Mouse (Mus musculus) 3T3-L1 (cell line): Measurements from ENCODE around the gene Mettl2.

ENCODE experiments used
- DNase-seq: peaks from one replicate; pipeline ENCODE4 v3.0.0-alpha.2; 2015; ENCODE audit warnings: low read depth, low spot score

Mettl2 gene

GRCm38 (mm10) chr11:105152357-105152899, 26.2 kb downstream of the Mettl2 start:
- DNase-seq, result peak; percentile 11

- DNase-seq, result peak; percentile 77
Observed at GRCm38 (mm10) chr11:105153068-105153833, 27.0 kb downstream of the Mettl2 start.

- no peak for DNase-seq
Observed at GRCm38 (mm10) chr11:105155915-105156314, 29.7 kb downstream of the Mettl2 start.

GRCm38 (mm10) chr11:105156748-105157267, 30.6 kb downstream of the Mettl2 start:
- no peak for DNase-seq

- no peak for DNase-seq
Observed at GRCm38 (mm10) chr11:105158047-105158446, 31.8 kb downstream of the Mettl2 start.

GRCm38 (mm10) chr11:105159673-105160360, 33.6 kb downstream of the Mettl2 start:
- DNase-seq, result peak; percentile 91

GRCm38 (mm10) chr11:105161411-105161810, 35.2 kb downstream of the Mettl2 start:
- DNase-seq, result no peak

GRCm38 (mm10) chr11:105164516-105165510, 38.6 kb downstream of the Mettl2 start:
- no peak for DNase-seq

- no peak for DNase-seq
Observed at GRCm38 (mm10) chr11:105166780-105167179, 40.6 kb downstream of the Mettl2 start.

GRCm38 (mm10) chr11:105178516-105178915, 52.3 kb downstream of the Mettl2 start, which contains the start of gene Tlk2:
TSS of gene Tlk2 (plus strand) at chr11:105178807.
- no peak for DNase-seq

GRCm38 (mm10) chr11:105179523-105179922, 53.3 kb downstream of the Mettl2 start:
- no peak for DNase-seq

GRCm38 (mm10) chr11:105180471-105181091, 54.4 kb downstream of the Mettl2 start:
- peak; percentile 34 for DNase-seq

- DNase-seq, result peak; percentile 89
Observed at GRCm38 (mm10) chr11:105181126-105181637, 55.0 kb downstream of the Mettl2 start.

- DNase-seq, result no peak
Observed at GRCm38 (mm10) chr11:105181689-105182460, 55.6 kb downstream of the Mettl2 start.

- DNase-seq, result peak; percentile 40
Observed at GRCm38 (mm10) chr11:105182461-105182855, 56.2 kb downstream of the Mettl2 start.

- DNase-seq, result peak; percentile 32
Observed at GRCm38 (mm10) chr11:105184678-105185077, 58.5 kb downstream of the Mettl2 start.
